Mouse (Mus musculus) heart, adult 10 weeks (tissue): ENCODE data around the gene Gm7929. TPM values are rescaled to one million over a fixed set of nuclear protein-coding genes. Genes with fewer than 3 reads are reported as not detected.

Source experiments
- polyA plus RNA-seq: library from polyadenylated mRNA; stranded (reverse); fragments of 350-450 nt; fragmentation: Illumina TruSeq; extraction: RNeasy Lipid Tissue Mini Kit (QIAGEN cat#74804); gene quantifications from one replicate; pipeline ENCODE4 v1.2.3, GENCODE M21; 2014; ENCODE audit warnings: low read depth, low replicate concordance

Gene Gm7929
- polyA plus RNA-seq: not detected

GRCm38 (mm10) chr14:41750514-41750913 is at the start of gene Gm7929:
TSS of gene Gm7929 (minus strand) at chr14:41750614.

GRCm38 (mm10) chr14:41772341-41772740 is 21.9 kb upstream of the Gm7929 start, which contains the start of gene Gm47189:
TSS of gene Gm47189 (minus strand) at chr14:41772441.

GRCm38 (mm10) chr14:41701785-41702184 is 48.6 kb downstream of the Gm7929 start, which contains the start of gene Gm8068:
TSS of gene Gm8068 (minus strand) at chr14:41701885.

Other genes with a start within 250 kb of the Gm7929 start
- not detected for gene Gm7970, start 195.0 kb downstream of the Gm7929 start, polyA plus RNA-seq
- not detected for gene 1700049E17Rik2, start 177.4 kb downstream of the Gm7929 start, polyA plus RNA-seq
- not detected for gene Gm3072, start 126.0 kb downstream of the Gm7929 start, polyA plus RNA-seq
- gene Gm3676, start 104.1 kb downstream of the Gm7929 start, polyA plus RNA-seq: not detected
- not detected for gene Gm8068, start 48.7 kb downstream of the Gm7929 start, polyA plus RNA-seq
- not detected for gene Gm47189, start 21.8 kb upstream of the Gm7929 start, polyA plus RNA-seq
- gene Gm7980, start 156.7 kb upstream of the Gm7929 start, polyA plus RNA-seq: not detected
- not detected for gene 1700049E17Rik1, start 174.3 kb upstream of the Gm7929 start, polyA plus RNA-seq
- not detected for gene 1700024B05Rik, start 193.4 kb upstream of the Gm7929 start, polyA plus RNA-seq
- not detected for gene Gm6401, start 217.3 kb upstream of the Gm7929 start, polyA plus RNA-seq
- gene Gm3543, start 232.7 kb upstream of the Gm7929 start, polyA plus RNA-seq: not detected